Comparison of ENCODE assay signal across 12 mouse cellular contexts in genomic region chr9:58053544-58053943, GRCm38 (mm10). TPM values are rescaled to one million over a fixed set of nuclear protein-coding genes. Genes with fewer than 3 reads are reported as not detected.
A peak's percentile ranks its signal among the peaks of the same experiment; 100 is the strongest.
DNase-seq lines count a peak whose midpoint lies in the region; ATAC-seq and TF ChIP-seq lines count a peak whose summit lies in the region.
"Had no signal": no experiment of that assay in that cellular context is flagged by ENCODE, and none has a peak within 500 bp of the region (broad histone marks: within the 10 kb centered on the region; RNA-seq: fewer than 3 reads in every experiment).

No protein-coding gene starts in this region.

- no peaks in the 10 kb centered on the region for H3K9me3 ChIP-seq in kidney, embryonic 16.5 days (ENCODE audit: low read length)
- H3K9me3 ChIP-seq in forebrain, embryonic 12.5 days: no peaks in the 10 kb centered on the region
- H3K9me3 ChIP-seq in forebrain, embryonic 14.5 days (replicated peaks; ENCODE audit: control insufficient read depth, low read length): no peaks in the 10 kb centered on the region
- no peaks in the 10 kb centered on the region for H3K9me3 ChIP-seq in midbrain, embryonic 12.5 days
- H3K9me3 ChIP-seq in lung, postnatal 0 days (ENCODE audit: low read length): no peaks in the 10 kb centered on the region
- H3K9me3 ChIP-seq: embryonic facial prominence, embryonic 12.5 days had no signal

- no peak overlapping the region for H3K4me3 ChIP-seq in kidney, embryonic 16.5 days (ENCODE audit: low read length)
- H3K4me3 ChIP-seq in forebrain, embryonic 12.5 days (replicated peaks): no peak overlapping the region
- H3K4me3 ChIP-seq in forebrain, embryonic 14.5 days (ENCODE audit: low read depth, low read length): no peak overlapping the region
- H3K4me3 ChIP-seq in midbrain, embryonic 12.5 days: no peak overlapping the region
- no peak overlapping the region for H3K4me3 ChIP-seq in lung, postnatal 0 days (ENCODE audit: low read depth, low read length)
- H3K4me3 ChIP-seq: embryonic facial prominence, embryonic 12.5 days had no signal

- H3K4me1 ChIP-seq in kidney, embryonic 16.5 days (ENCODE audit: insufficient read depth, low read length): peaks cover 16% of the 10 kb centered on the region
- peaks cover 74% of the 10 kb centered on the region for H3K4me1 ChIP-seq in forebrain, embryonic 12.5 days
- H3K4me1 ChIP-seq in forebrain, embryonic 14.5 days (ENCODE audit: control insufficient read depth, insufficient read depth, low read length): peaks cover 44% of the 10 kb centered on the region
- H3K4me1 ChIP-seq in midbrain, embryonic 12.5 days: peaks cover 55% of the 10 kb centered on the region
- H3K4me1 ChIP-seq in lung, postnatal 0 days (ENCODE audit: insufficient read depth, low read depth, low read length): no peaks in the 10 kb centered on the region

- no peak overlapping the region for H3K4me2 ChIP-seq in kidney, embryonic 16.5 days (replicated peaks; ENCODE audit: low read depth, low read length)
- no peak overlapping the region for H3K4me2 ChIP-seq in forebrain, embryonic 12.5 days
- no peak overlapping the region for H3K4me2 ChIP-seq in forebrain, embryonic 14.5 days (ENCODE audit: low read length)
- no peak overlapping the region for H3K4me2 ChIP-seq in midbrain, embryonic 12.5 days (replicated peaks)
- no peak overlapping the region for H3K4me2 ChIP-seq in lung, postnatal 0 days (replicated peaks; ENCODE audit: low read depth, low read length)
- H3K4me2 ChIP-seq: embryonic facial prominence, embryonic 12.5 days; liver, embryonic 11.5 days had no signal

- H3K27me3 ChIP-seq in kidney, embryonic 16.5 days (ENCODE audit: insufficient read depth, low read length): no peaks in the 10 kb centered on the region; the same call in 1 of the 2 replicates
- H3K27me3 ChIP-seq in forebrain, embryonic 12.5 days: peaks cover 28% of the 10 kb centered on the region; the same call in 1 of the 2 replicates
- H3K27me3 ChIP-seq in forebrain, embryonic 14.5 days (replicated peaks; ENCODE audit: control insufficient read depth, insufficient read depth, low read length): no peaks in the 10 kb centered on the region
- H3K27me3 ChIP-seq in midbrain, embryonic 12.5 days: peaks cover 51% of the 10 kb centered on the region
- H3K27me3 ChIP-seq in lung, postnatal 0 days (replicated peaks; ENCODE audit: insufficient read depth, low read length): no peaks in the 10 kb centered on the region

- TF ChIP-seq EP300 in lung, postnatal 0 days (IDR thresholded peaks at IDR 0.05): no peak

- H3K36me3 ChIP-seq in kidney, embryonic 16.5 days (ENCODE audit: insufficient read depth, low read length): no peaks in the 10 kb centered on the region
- H3K36me3 ChIP-seq in forebrain, embryonic 12.5 days (replicated peaks): no peaks in the 10 kb centered on the region
- no peaks in the 10 kb centered on the region for H3K36me3 ChIP-seq in forebrain, embryonic 14.5 days (ENCODE audit: control insufficient read depth, insufficient read depth, low read length)
- H3K36me3 ChIP-seq in midbrain, embryonic 12.5 days: no peaks in the 10 kb centered on the region
- no peaks in the 10 kb centered on the region for H3K36me3 ChIP-seq in lung, postnatal 0 days (ENCODE audit: insufficient read depth, low read length)
- H3K36me3 ChIP-seq: embryonic facial prominence, embryonic 12.5 days had no signal

- peak overlapping the region; percentile 51; the same call in 1 of the 2 replicates for H3K27ac ChIP-seq in kidney, embryonic 16.5 days (ENCODE audit: low read length)
- H3K27ac ChIP-seq in forebrain, embryonic 12.5 days: peak overlapping the region; percentile 79
- peak overlapping the region; percentile 53 for H3K27ac ChIP-seq in forebrain, embryonic 14.5 days (ENCODE audit: low read depth, low read length)
- H3K27ac ChIP-seq in midbrain, embryonic 12.5 days (replicated peaks): peak overlapping the region; percentile 25; the same call in 1 of the 2 replicates
- no peak overlapping the region for H3K27ac ChIP-seq in lung, postnatal 0 days (ENCODE audit: low read length)
- H3K27ac ChIP-seq: embryonic facial prominence, embryonic 12.5 days had no signal

- H3K9ac ChIP-seq in kidney, embryonic 16.5 days (replicated peaks; ENCODE audit: low read length): no peak overlapping the region
- H3K9ac ChIP-seq in forebrain, embryonic 12.5 days: no peak overlapping the region
- peak overlapping the region; percentile 37; the same call in 1 of the 2 replicates for H3K9ac ChIP-seq in forebrain, embryonic 14.5 days (ENCODE audit: low read length)
- no peak overlapping the region for H3K9ac ChIP-seq in midbrain, embryonic 12.5 days (replicated peaks)
- no peak overlapping the region for H3K9ac ChIP-seq in lung, postnatal 0 days (replicated peaks; ENCODE audit: low read depth)
- H3K9ac ChIP-seq: embryonic facial prominence, embryonic 12.5 days had no signal

- TF ChIP-seq CTCF in lung, postnatal 0 days (IDR thresholded peaks at IDR 0.05): no peak

- WGBS in kidney, embryonic 16.5 days: 45% methylated on average over 3 of the region's 3 CpGs
- WGBS in forebrain, embryonic 12.5 days: 52% methylated on average over 3 of the region's 3 CpGs
- 46% methylated on average over 3 of the region's 3 CpGs for WGBS in forebrain, embryonic 14.5 days
- WGBS in midbrain, embryonic 12.5 days: 58% methylated on average over 3 of the region's 3 CpGs
- WGBS in lung, postnatal 0 days: 48% methylated on average over 3 of the region's 3 CpGs

- no peak; the same call in 1 of the 2 replicates for ATAC-seq in kidney, embryonic 16.5 days (ENCODE audit: low FRiP score, low TSS enrichment)
- no peak for ATAC-seq in forebrain, embryonic 12.5 days (ENCODE audit: low FRiP score)
- no peak for ATAC-seq in forebrain, embryonic 14.5 days
- no peak for ATAC-seq in midbrain, embryonic 12.5 days (ENCODE audit: low FRiP score, low read depth)
- ATAC-seq in lung, postnatal 0 days: no peak

- no peak for DNase-seq in kidney, postnatal 14 days
- DNase-seq in forebrain, embryonic 14.5 days (ENCODE audit: low spot score): no peak
- DNase-seq in thymus, postnatal 14 days: no peak
- no peak for DNase-seq in lung, postnatal 0 days (ENCODE audit: low spot score)
- DNase-seq in ovary, adult 18-20 months (ENCODE audit: low spot score): no peak
- DNase-seq: adrenal gland, adult 8-10 months; gastrocnemius, postnatal 14 days had no signal

RNA-seq across cellular contexts. Expression of gene Stra6, which starts 10.0 kb away (rescaled TPM):
- polyA plus RNA-seq in kidney, embryonic 16.5 days (2015; fragmentation: Nextera tagmentation; extraction: Ambion mirVana): 24.1 and 34.2 TPM in 2 replicates
- polyA plus RNA-seq in forebrain, embryonic 12.5 days (2016; fragmentation: Nextera tagmentation; extraction: Ambion mirVana): 10.7 and 11.6 TPM in 2 replicates
- 9.9 and 11.1 TPM in 2 replicates for polyA plus RNA-seq in forebrain, embryonic 14.5 days (2014; fragmentation: Nextera tagmentation; extraction: Ambion mirVana)
- 8.6 and 9.1 TPM in 2 replicates for polyA plus RNA-seq in midbrain, embryonic 12.5 days (2016; fragmentation: Nextera tagmentation; extraction: Ambion mirVana)
- 0.32 and 0.41 TPM in 2 replicates for polyA plus RNA-seq in lung, postnatal 0 days (2015; fragmentation: Nextera tagmentation; extraction: Ambion mirVana)

RNA-seq across cellular contexts. Expression of gene Cyp11a1, which starts 47.3 kb away (rescaled TPM):
- 25.0 and 45.7 TPM in 2 replicates for polyA plus RNA-seq in kidney, embryonic 16.5 days (2015; fragmentation: Nextera tagmentation; extraction: Ambion mirVana)
- polyA plus RNA-seq in forebrain, embryonic 12.5 days (2016; fragmentation: Nextera tagmentation; extraction: Ambion mirVana): 0.19 and 0.45 TPM in 2 replicates
- 0.15 and 0.54 TPM in 2 replicates for polyA plus RNA-seq in forebrain, embryonic 14.5 days (2014; fragmentation: Nextera tagmentation; extraction: Ambion mirVana)
- polyA plus RNA-seq in midbrain, embryonic 12.5 days (2016; fragmentation: Nextera tagmentation; extraction: Ambion mirVana): 0.42 TPM in 1 of 2 replicates, not detected in the other
- polyA plus RNA-seq in lung, postnatal 0 days (2015; fragmentation: Nextera tagmentation; extraction: Ambion mirVana): 1.2 and 1.3 TPM in 2 replicates
- polyA plus RNA-seq: liver, embryonic 11.5 days had no signal

Comparison
In these comparisons a context has a peak if more than half of its experiments do, and no peak if none do; other contexts are left out.
1. RNA of gene Cyp11a1, which starts 47.3 kb away (polyA plus RNA-seq): 25.0 to 45.7 TPM in kidney, embryonic 16.5 days; 1.2 to 1.3 TPM in lung, postnatal 0 days, 0.19 to 0.45 TPM in forebrain, embryonic 12.5 days, 0.42 TPM in midbrain, embryonic 12.5 days and 0.15 to 0.54 TPM in forebrain, embryonic 14.5 days; every median in the first group is over 10 times any median in the second.